Mouse (Mus musculus) midbrain, embryonic 11.5 days (tissue): ENCODE measurements around the gene Zfp78. TPM values are rescaled to one million over a fixed set of nuclear protein-coding genes. Genes with fewer than 3 reads are reported as not detected.

ENCODE experiments used
- ATAC-seq: fragments of 200-750 bp; cut with Nextera tagmentation; 2 replicates; pipeline ENCODE4 v1.8.0; 2017; ENCODE audit warnings: moderate TSS enrichment, moderate library complexity; ENCODE audit not compliant: low FRiP score
- DNase-seq: peaks from one replicate; pipeline ENCODE4 v3.0.0; 2015; ENCODE audit warnings: low spot score; ENCODE audit errors: missing footprints
- H3K27ac ChIP-seq: fragments of 300-500 bp; sonication (generic); 2 replicates; pipeline ENCODE4 v1.5.1; 2014; ENCODE audit warnings: low read depth, low read length
- H3K27me3 ChIP-seq: fragments of 300-500 bp; sonication (generic); 2 replicates; pipeline ENCODE4 v1.6.1; 2014; ENCODE audit warnings: mild to moderate bottlenecking, low read length, moderate library complexity, mixed read lengths; ENCODE audit not compliant: control insufficient read depth, insufficient read depth
- H3K36me3 ChIP-seq: fragments of 300-500 bp; sonication (generic); 2 replicates; pipeline ENCODE4 v1.6.1; 2014; ENCODE audit warnings: mild to moderate bottlenecking, low read length, moderate library complexity, mixed read lengths; ENCODE audit not compliant: control insufficient read depth, insufficient read depth
- H3K4me1 ChIP-seq: fragments of 300-500 bp; sonication (generic); 2 replicates; pipeline ENCODE4 v1.6.1; 2014; ENCODE audit warnings: low read length; ENCODE audit not compliant: control insufficient read depth, insufficient read depth
- H3K4me2 ChIP-seq: fragments of 300-500 bp; sonication (generic); 2 replicates; pipeline ENCODE4 v1.6.1; 2014; ENCODE audit warnings: mild to moderate bottlenecking, moderate library complexity
- H3K4me3 ChIP-seq: fragments of 300-500 bp; sonication (generic); 2 replicates; pipeline ENCODE4 v1.5.1; 2014; ENCODE audit warnings: low read depth, low read length
- H3K9ac ChIP-seq: fragments of 300-500 bp; sonication (generic); 2 replicates; pipeline ENCODE4 v1.6.1; 2014; ENCODE audit warnings: low read length
- H3K9me3 ChIP-seq: fragments of 300-500 bp; sonication (generic); 2 replicates; pipeline ENCODE4 v1.6.1; 2016; ENCODE audit warnings: low read length; ENCODE audit not compliant: control insufficient read depth
- WGBS: fragments of 180-500 bp; shearing (Covaris S2); extraction: QIAGEN DNeasy Blood & Tissue Kit; methylation state at CpG from one replicate; pipeline ENCODE4 v1.1.7; 2014; 5-methylcytosine and 5-hydroxymethylcytosine counted together
- polyA plus RNA-seq: library from polyadenylated mRNA; unstranded; fragments of >200 nt; fragmentation: Nextera tagmentation; extraction: Ambion mirVana; gene quantifications from 2 replicates; pipeline ENCODE4 v1.2.1, GENCODE M21; 2014

Gene Zfp78
- polyA plus RNA-seq, result 2.5 and 3.3 TPM in 2 replicates

DNA sequence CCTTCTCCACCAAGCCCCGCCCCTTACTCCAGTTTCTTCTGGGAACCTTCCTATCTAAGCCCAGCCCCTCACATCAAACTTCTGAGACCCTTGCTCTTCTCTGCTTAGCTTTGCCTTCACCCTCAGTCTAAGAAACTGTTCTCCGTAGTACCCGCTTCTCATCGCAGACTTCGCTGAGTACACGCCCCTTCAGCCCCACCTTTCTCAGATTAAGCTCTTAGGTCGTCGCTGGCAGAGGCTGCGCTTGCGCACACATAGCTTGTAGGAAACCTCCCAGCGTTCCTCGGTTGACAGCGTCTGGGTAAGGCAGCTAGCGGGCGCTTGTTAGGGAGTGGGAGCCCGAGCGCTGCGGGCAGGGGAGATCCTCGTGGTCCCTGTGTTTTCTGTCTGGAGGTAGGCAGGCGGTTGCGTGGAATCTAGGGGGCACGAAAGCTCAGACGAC is at the start of gene Zfp78:
Gene Zfp78, plus strand, starts transcription at position 234 of the 442 bp plus-strand sequence.
- H3K27me3 ChIP-seq, result no peaks in the 10 kb centered on the region
- peak within 1 kb of the TSS; percentile 52 for H3K4me2 ChIP-seq
- peak within 1 kb of the TSS; percentile 26 for H3K4me3 ChIP-seq
- H3K9ac ChIP-seq, result peak within 1 kb of the TSS; percentile 53
- under 1% methylated on average over 23 of the region's 23 CpGs for WGBS
- no peaks in the 10 kb centered on the region for H3K36me3 ChIP-seq
- no peaks in the 10 kb centered on the region for H3K9me3 ChIP-seq
- DNase-seq (peak; percentile 99), ATAC-seq (peak; percentile 82)
- peak within 1 kb of the TSS; percentile 82 for H3K27ac ChIP-seq
- H3K4me1 ChIP-seq, result peaks cover 4% of the 10 kb centered on the region; the same call in 1 of the 2 replicates

DNA sequence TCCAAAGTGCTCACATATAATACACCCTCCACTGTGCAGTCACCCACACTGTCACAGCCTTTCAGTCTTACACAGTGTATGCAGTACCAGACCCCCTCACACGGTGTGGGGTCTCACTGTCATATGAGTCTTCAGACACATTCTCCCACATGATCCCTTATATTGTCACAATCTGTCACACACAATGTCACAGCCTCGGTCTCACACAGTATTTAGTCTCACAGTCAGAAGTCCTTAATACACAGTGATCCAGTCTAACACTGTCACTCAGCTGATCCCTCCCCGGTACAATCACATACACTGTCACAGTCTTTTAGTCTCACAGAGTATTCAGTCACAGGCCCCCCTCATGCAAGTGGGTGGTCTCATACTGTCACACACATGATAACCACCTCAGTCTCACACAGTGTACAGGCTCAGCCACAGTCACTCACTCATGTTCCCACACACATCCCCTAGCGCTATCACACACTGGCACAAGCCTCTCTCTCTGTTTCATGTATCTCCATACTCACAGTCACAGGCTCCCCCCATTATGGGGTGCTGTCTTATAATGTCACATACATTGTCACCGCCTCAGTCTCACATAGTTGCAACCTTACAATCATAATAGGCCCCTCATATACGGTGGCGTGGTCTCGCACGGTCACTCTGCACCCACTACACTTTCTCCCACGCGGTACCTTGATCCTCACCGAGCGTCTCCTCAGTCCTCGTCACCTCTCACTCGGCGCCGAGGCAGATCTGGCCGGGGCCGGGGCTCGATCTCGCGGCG is 32.4 kb upstream of the Zfp78 start:
- Histone ChIP-seq H3K4me1 (peaks cover 6% of the 10 kb centered on the region; the same call in 1 of the 2 replicates), H3K36me3 (no peaks in the 10 kb centered on the region), H3K27ac (peak overlapping the region; percentile 71), H3K27me3 (no peaks in the 10 kb centered on the region), H3K4me2 (peak overlapping the region; percentile 57), H3K9ac (peak overlapping the region; percentile 82), H3K9me3 (no peaks in the 10 kb centered on the region), H3K4me3 (peak overlapping the region; percentile 48)
- DNase-seq (no peak), ATAC-seq (peak; percentile 84)
- WGBS, result 19% methylated on average over 23 of the region's 23 CpGs

DNA sequence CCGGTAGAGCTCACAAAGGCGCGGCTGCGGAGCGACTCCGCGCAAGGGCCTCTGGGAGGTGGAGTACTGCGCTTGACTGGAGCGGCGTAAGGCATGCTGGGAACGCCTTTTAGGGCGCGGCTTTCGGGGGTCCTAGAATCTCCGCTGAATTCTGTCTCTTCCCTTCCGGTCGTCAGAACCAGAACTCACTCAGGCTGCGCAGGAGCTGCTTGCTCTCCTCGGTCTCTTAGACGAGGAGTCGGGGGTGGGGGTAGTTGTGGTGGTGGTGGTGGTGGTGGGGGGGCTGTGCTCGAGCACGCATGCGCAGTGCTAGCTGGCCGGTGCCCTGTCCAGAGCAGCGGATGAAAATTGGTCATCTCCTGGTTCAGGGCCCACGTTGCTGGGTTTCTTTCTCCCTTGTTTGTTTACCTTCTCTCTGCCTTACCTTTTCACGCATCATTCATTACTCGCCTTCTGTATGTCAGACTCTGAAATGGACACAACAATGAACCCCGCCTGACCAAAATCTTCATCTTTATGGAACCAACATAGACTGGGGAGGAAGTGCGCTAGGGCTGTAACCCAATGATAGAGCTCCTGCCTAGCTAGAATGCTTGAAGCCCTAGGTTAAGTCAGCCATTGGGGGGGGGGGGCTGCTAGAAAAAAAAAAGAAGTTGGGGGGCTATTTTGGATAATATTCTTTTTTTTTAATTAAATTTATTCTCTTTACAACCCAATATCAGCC is 31.7 kb upstream of the Zfp78 start, which contains the start of gene Zfp583:
Gene Zfp583, minus strand, starts transcription at position 53 of the 724 bp plus-strand sequence.
- Histone ChIP-seq H3K36me3 (no peaks in the 10 kb centered on the region), H3K27ac (peak within 1 kb of the TSS; percentile 71), H3K9ac (peak within 1 kb of the TSS; percentile 82), H3K4me1 (peaks cover 6% of the 10 kb centered on the region; the same call in 1 of the 2 replicates), H3K4me2 (peak within 1 kb of the TSS; percentile 57), H3K4me3 (peak within 1 kb of the TSS; percentile 48), H3K27me3 (no peaks in the 10 kb centered on the region), H3K9me3 (no peaks in the 10 kb centered on the region)
- ATAC-seq (peak; percentile 95), DNase-seq (peak; percentile 98)
- 6% methylated on average over 31 of the region's 31 CpGs for WGBS

DNA sequence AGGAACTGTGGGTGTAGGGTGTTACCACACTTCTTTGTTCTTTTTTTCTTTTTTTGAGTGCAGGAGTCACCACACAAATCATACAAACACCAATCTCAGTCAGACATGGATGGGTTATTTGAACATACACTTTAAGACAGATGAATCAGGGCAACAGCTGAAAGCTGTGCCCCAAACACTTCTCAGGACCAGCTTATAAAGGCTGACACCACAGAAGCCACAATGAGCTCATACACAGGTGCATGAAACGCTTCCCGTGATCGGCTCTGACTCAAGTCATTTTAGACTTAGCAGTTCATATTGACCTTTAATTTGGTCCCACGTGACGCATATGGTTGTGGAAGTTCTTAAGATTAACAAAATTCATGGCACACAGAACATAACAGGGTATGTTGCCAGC is 23.2 kb upstream of the Zfp78 start:
- WGBS, result 82% methylated on average over 5 of the region's 5 CpGs
- Histone ChIP-seq H3K27me3 (no peaks in the 10 kb centered on the region), H3K4me1 (no peaks in the 10 kb centered on the region), H3K9ac (no peak overlapping the region), H3K27ac (no peak overlapping the region), H3K36me3 (no peaks in the 10 kb centered on the region), H3K4me2 (no peak overlapping the region), H3K9me3 (no peaks in the 10 kb centered on the region), H3K4me3 (no peak overlapping the region)
- no peak for ATAC-seq
- peak; percentile 33 for DNase-seq

DNA sequence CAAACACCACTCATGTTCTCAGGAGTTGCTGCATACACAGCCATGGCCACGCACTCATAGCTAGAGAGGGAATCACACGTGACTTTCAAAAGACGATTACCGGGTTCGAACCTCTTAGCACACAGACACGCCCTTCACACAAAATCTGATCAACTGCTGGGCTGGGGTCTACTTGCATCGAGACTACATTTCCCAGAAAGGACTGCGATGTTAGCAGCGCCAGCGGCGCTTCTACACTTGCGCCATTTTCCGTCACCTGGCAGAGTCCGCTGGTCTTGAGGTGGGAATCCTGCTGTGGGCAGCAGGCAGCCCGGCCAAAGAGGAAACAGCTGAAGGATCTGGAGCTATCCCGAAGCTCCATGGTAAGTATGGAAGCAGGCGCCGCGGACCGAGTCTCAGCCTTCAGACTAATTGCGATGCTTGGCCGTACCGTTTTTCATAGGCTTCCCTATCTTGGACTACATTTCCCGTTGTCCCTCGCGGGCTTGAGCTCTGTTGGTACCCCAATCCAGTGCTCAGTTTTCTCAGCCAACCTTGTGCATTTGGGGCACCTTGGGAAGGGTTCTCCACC is 19.5 kb upstream of the Zfp78 start, which contains the start of gene Gm3854:
Gene Gm3854, plus strand, starts transcription at position 259 of the 571 bp plus-strand sequence.
- 1% methylated on average over 26 of the region's 26 CpGs for WGBS

DNA sequence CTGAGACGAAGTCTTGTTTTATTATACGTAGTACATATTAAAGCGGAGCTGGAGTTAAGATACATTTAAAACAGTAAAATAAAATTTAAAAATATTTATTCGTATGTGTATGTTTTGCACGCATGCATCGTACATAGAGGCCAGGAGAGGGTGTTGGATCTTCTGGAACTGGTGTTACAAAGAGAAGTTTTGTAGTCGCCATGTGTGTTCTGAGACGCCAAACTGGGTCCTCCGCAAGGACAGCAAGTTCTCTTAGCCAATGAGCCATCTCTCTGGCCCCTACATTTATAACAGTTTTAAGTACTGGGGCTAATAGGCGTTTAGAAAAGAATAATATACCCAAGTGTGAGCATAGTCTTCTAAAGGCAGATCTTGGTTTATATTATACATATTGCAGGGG is 19.0 kb upstream of the Zfp78 start:
- Histone ChIP-seq H3K4me3 (peak overlapping the region; percentile 60), H3K36me3 (no peaks in the 10 kb centered on the region), H3K4me1 (no peaks in the 10 kb centered on the region), H3K4me2 (peak overlapping the region; percentile 43), H3K9ac (peak overlapping the region; percentile 76), H3K27me3 (no peaks in the 10 kb centered on the region), H3K9me3 (no peaks in the 10 kb centered on the region), H3K27ac (no peak overlapping the region)
- ATAC-seq (peak; percentile 33), DNase-seq (no peak)
- 29% methylated on average over 10 of the region's 10 CpGs for WGBS

More for the DNA sequence above, 19.5 kb upstream of the Zfp78 start, which contains the start of gene Gm3854:
- ATAC-seq (peak; percentile 93), DNase-seq (peak; percentile 98)
- Histone ChIP-seq H3K27ac (peak within 1 kb of the TSS; percentile 59), H3K4me3 (peak within 1 kb of the TSS; percentile 60), H3K27me3 (no peaks in the 10 kb centered on the region), H3K4me2 (peak within 1 kb of the TSS; percentile 43), H3K9ac (peak within 1 kb of the TSS; percentile 76), H3K4me1 (no peaks in the 10 kb centered on the region), H3K36me3 (no peaks in the 10 kb centered on the region), H3K9me3 (no peaks in the 10 kb centered on the region)

DNA sequence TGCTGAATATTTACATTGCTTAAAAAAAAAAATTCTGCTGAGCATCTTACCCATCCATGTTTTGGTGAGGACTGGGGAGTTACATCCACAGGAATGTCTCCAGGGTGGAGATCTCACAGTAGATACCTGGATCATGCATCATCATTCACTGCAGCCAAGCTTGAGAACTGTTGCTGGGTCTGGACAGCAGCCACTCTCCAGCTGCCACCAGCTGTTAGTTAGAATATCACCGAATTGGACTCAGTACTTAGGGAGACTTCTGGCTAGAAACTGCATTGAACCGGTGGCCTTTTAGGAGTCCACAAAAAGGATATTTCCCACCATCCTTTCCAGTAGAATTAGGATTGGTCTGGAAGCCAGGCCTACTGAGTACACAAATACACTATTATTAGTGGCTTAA is 5.0 kb upstream of the Zfp78 start:
- Histone ChIP-seq H3K9me3 (no peaks in the 10 kb centered on the region), H3K27me3 (no peaks in the 10 kb centered on the region), H3K9ac (no peak overlapping the region), H3K4me3 (no peak overlapping the region), H3K36me3 (no peaks in the 10 kb centered on the region), H3K4me2 (no peak overlapping the region), H3K27ac (no peak overlapping the region), H3K4me1 (0 out of 2 replicates have a peak, but pooled peaks cover 2% of the 10 kb centered on the region)
- DNase-seq (no peak), ATAC-seq (no peak)
- WGBS, result 79% methylated on average over 2 of the region's 2 CpGs

DNA sequence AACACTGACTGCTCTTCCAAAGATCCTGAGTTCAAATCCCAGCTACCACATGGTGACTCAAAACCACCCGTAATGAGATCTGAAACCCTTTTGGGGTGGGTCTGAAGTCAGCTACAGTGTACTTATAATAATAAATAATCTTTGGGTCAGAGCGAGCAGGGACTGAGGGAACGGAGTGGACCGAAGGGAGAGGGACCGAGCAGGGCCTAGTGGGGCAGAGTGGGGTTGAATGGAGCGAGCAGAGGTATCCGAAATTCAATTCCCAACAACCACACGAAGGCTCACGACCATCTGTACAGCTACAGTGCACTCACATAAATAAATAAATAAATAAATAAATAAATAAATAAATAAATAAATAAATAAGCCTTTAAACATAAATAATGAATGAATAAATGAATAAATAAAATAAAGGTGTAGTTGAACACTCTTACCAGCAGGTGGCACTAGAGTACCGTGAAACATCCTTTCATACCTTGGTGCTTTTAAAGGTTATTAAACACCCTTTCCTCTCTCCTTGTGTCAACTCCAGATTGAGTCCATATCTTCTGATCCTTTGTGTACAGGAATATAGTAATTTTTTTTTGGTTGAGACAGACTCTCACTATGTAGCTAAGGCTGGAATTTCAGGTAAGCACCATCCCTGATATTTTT is 4.0 kb upstream of the Zfp78 start:
- H3K4me1 ChIP-seq, result peaks cover 4% of the 10 kb centered on the region; the same call in 1 of the 2 replicates
- no peak overlapping the region for H3K9ac ChIP-seq
- 53% methylated on average over 10 of the region's 10 CpGs for WGBS
- ATAC-seq, result no peak
- H3K4me3 ChIP-seq, result no peak overlapping the region
- no peak overlapping the region for H3K4me2 ChIP-seq
- no peaks in the 10 kb centered on the region for H3K27me3 ChIP-seq
- H3K27ac ChIP-seq, result no peak overlapping the region
- no peaks in the 10 kb centered on the region for H3K36me3 ChIP-seq
- no peaks in the 10 kb centered on the region for H3K9me3 ChIP-seq
- peak; percentile 96 for DNase-seq
